Mouse (Mus musculus) cerebellum, adult 2 months (tissue): ENCODE measurements around the gene Agrn. TPM values are rescaled to one million over a fixed set of nuclear protein-coding genes. Genes with fewer than 3 reads are reported as not detected.
A peak's percentile ranks its signal among the peaks of the same experiment; 100 is the strongest.

Experiments used
- DNase-seq, 2 experiments: peaks; one replicate each; pipeline ENCODE4 v3.0.0; 2021
- H3K27ac ChIP-seq: fragments of 200-500 bp; 2 replicates; pipeline ENCODE4 v1.5.1; 2012; ENCODE audit warnings: low read length, control low read depth, inconsistent platforms; ENCODE audit not compliant: insufficient read depth
- H3K27me3 ChIP-seq: fragments of 200-500 bp; 2 replicates; pipeline ENCODE4 v1.6.1; 2012; ENCODE audit warnings: inconsistent platforms, mild to moderate bottlenecking, low read length, moderate library complexity; ENCODE audit not compliant: control insufficient read depth, insufficient read depth
- H3K4me1 ChIP-seq: fragments of 200-500 bp; 2 replicates; pipeline ENCODE4 v1.6.1; 2011; ENCODE audit warnings: low read length; ENCODE audit not compliant: control insufficient read depth, insufficient read depth
- H3K4me3 ChIP-seq: fragments of 200-500 bp; replicated peaks from 2 replicates; pipeline ENCODE3; 2011; ENCODE audit warnings: mild to moderate bottlenecking, low read depth, low read length, control low read depth; ENCODE audit not compliant: insufficient read depth
- CTCF ChIP-seq: fragments of 200-500 bp; IDR thresholded peaks from 2 replicates; pipeline ENCODE4 v1.5.1; 2011; ENCODE audit warnings: low read depth, mild to moderate bottlenecking, control low read depth, low read length, moderate library complexity, borderline replicate concordance; ENCODE audit not compliant: insufficient read depth
- POLR2A ChIP-seq: fragments of 200-500 bp; IDR thresholded peaks from 2 replicates; pipeline ENCODE4 v1.6.1; 2011; ENCODE audit warnings: low read length, control low read depth, borderline replicate concordance; ENCODE audit not compliant: insufficient read depth
- WGBS: fragments of 180-500 bp; shearing (Covaris S2); methylation state at CpG from one replicate; pipeline ENCODE4 v1.1.7; 2018; 5-methylcytosine and 5-hydroxymethylcytosine counted together
- polyA plus RNA-seq: library from polyadenylated mRNA; depleted of rRNA; stranded (reverse); fragments of >200 nt; gene quantifications from 2 replicates; pipeline ENCODE4 v1.2.3, GENCODE M21; 2012

Gene Agrn
- polyA plus RNA-seq, 1 experiment, result 111 TPM

GRCm38 (mm10) chr4:156213134-156213533, 15.8 kb upstream of the Agrn start:
- no peak for DNase-seq
- H3K4me1 ChIP-seq, result peaks cover 16% of the 10 kb centered on the region
- WGBS, result 91% methylated on average over 13 of the region's 13 CpGs
- no peak overlapping the region for H3K4me3 ChIP-seq
- TF ChIP-seq POLR2A, result no peak
- no peak for TF ChIP-seq CTCF
- H3K27ac ChIP-seq, result no peak overlapping the region
- H3K27me3 ChIP-seq, result no peaks in the 10 kb centered on the region

- H3K4me3 ChIP-seq, result no peak overlapping the region
- DNase-seq, result no peak
- H3K4me1 ChIP-seq, result peaks cover 4% of the 10 kb centered on the region; the same call in 1 of the 2 replicates
- TF ChIP-seq POLR2A, result no peak
- H3K27ac ChIP-seq, result no peak overlapping the region
- H3K27me3 ChIP-seq, result no peaks in the 10 kb centered on the region
- 83% methylated on average over 13 of the region's 13 CpGs for WGBS
Observed at GRCm38 (mm10) chr4:156209963-156210635, 12.8 kb upstream of the Agrn start.

GRCm38 (mm10) chr4:156208872-156209271, 11.6 kb upstream of the Agrn start:
- WGBS, result 93% methylated on average over 4 of the region's 4 CpGs
- no peak overlapping the region for H3K4me3 ChIP-seq
- peaks cover 8% of the 10 kb centered on the region; the same call in 1 of the 2 replicates for H3K4me1 ChIP-seq
- no peak for DNase-seq
- no peak overlapping the region for H3K27ac ChIP-seq
- TF ChIP-seq CTCF, result no peak
- TF ChIP-seq POLR2A, result no peak
- no peaks in the 10 kb centered on the region for H3K27me3 ChIP-seq

GRCm38 (mm10) chr4:156203413-156204131, 6.3 kb upstream of the Agrn start:
- Histone ChIP-seq H3K27ac (peak overlapping the region; percentile 68), H3K27me3 (no peaks in the 10 kb centered on the region), H3K4me1 (peaks cover 13% of the 10 kb centered on the region; the same call in 1 of the 2 replicates), H3K4me3 (peak overlapping the region; percentile 84)
- under 1% methylated on average over 49 of the region's 49 CpGs for WGBS
- peak in 1 of 2 experiments; percentile 52 for DNase-seq
- no peak for TF ChIP-seq CTCF
- no peak for TF ChIP-seq POLR2A

GRCm38 (mm10) chr4:156203001-156203412, 5.7 kb upstream of the Agrn start, which contains the start of gene AW011738:
AW011738 (plus strand) TSS chr4:156203304.
- Histone ChIP-seq H3K27me3 (no peaks in the 10 kb centered on the region), H3K4me3 (peak within 1 kb of the TSS; percentile 84), H3K4me1 (peaks cover 13% of the 10 kb centered on the region; the same call in 1 of the 2 replicates), H3K27ac (peak within 1 kb of the TSS; percentile 68)
- under 1% methylated on average over 34 of the region's 39 CpGs for WGBS
- DNase-seq, result peak; percentile 78 to 86
- TF ChIP-seq POLR2A, result peak; percentile 49
- TF ChIP-seq CTCF, result no peak

- Histone ChIP-seq H3K27me3 (no peaks in the 10 kb centered on the region), H3K4me1 (peaks cover 13% of the 10 kb centered on the region; the same call in 1 of the 2 replicates), H3K4me3 (peak overlapping the region; percentile 84), H3K27ac (peak overlapping the region; percentile 12; the same call in 1 of the 2 replicates)
- 27% methylated on average over 12 of the region's 12 CpGs for WGBS
- no peak for DNase-seq
- TF ChIP-seq CTCF, result no peak
Observed at GRCm38 (mm10) chr4:156202462-156202893, 5.2 kb upstream of the Agrn start.

GRCm38 (mm10) chr4:156200623-156201475, 3.6 kb upstream of the Agrn start, which contains the start of gene Isg15:
Isg15 (minus strand) TSS chr4:156200818.
- no peaks in the 10 kb centered on the region for H3K27me3 ChIP-seq
- 74% methylated on average over 10 of the region's 10 CpGs for WGBS
- DNase-seq, result no peak
- peaks cover 13% of the 10 kb centered on the region; the same call in 1 of the 2 replicates for H3K4me1 ChIP-seq
- H3K4me3 ChIP-seq, result no peak within 1 kb of the TSS
- TF ChIP-seq CTCF, result no peak
- TF ChIP-seq POLR2A, result no peak
- no peak within 1 kb of the TSS for H3K27ac ChIP-seq
